Mouse (Mus musculus) liver, embryonic 14.5 days (tissue): ENCODE results near the gene Slc25a38.

ENCODE experiments used
- CTCF ChIP-seq: IDR thresholded peaks from 2 replicates; pipeline ENCODE4 v1.5.1; 2016; ENCODE audit warnings: antibody characterized with exemption, low read depth, control low read depth
- EP300 ChIP-seq: IDR thresholded peaks from 2 replicates; pipeline ENCODE4 v1.6.1; 2016; ENCODE audit warnings: antibody characterized with exemption, low read depth

DNA sequence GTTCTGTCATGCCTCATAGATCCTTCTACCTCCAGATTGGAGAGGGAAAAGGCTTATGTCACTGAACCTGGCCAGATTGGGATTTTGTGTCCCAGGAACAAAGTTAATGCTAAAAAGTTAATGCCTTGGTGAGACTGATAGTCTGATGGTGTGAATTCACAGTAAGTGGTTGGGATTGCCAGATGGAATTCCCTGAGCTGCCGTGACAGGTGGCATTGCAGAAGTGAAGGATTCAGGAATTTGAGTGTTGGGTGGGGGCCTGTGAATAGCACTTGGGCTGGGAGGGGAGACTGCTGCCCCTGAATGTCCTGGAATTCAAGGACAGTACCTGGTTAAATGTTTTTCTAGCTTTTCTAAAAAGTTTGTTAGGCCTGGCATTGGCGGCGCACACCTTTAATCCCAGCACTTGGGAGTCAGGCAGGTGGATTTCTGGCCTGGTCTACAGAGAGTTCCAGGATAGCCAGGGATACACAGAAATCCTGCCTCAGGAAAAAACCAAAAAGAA lies 21.7 kb downstream of the Slc25a38 start:
- TF ChIP-seq CTCF (no peak), EP300 (no peak)
